Mouse (Mus musculus) lung, adult 2 months (tissue): ENCODE results near the gene Gstm3. TPM values are rescaled to one million over a fixed set of nuclear protein-coding genes. Genes with fewer than 3 reads are reported as not detected.
A peak's percentile ranks its signal among the peaks of the same experiment; 100 is the strongest.
"Not testable (repeated sequence)": the region's sequence is repeated elsewhere in the genome, so short reads cannot be mapped to it uniquely, and the experiment has no call there.

Experiments
- DNase-seq: peaks from one replicate; pipeline ENCODE4 v3.0.0; 2022
- H3K4me1 ChIP-seq: fragments of 200-500 bp; 2 replicates; pipeline ENCODE4 v1.6.1; 2011; ENCODE audit warnings: low read length; ENCODE audit not compliant: control insufficient read depth, insufficient read depth
- H3K4me3 ChIP-seq: fragments of 200-500 bp; replicated peaks from 2 replicates; pipeline ENCODE3; 2011; ENCODE audit warnings: low read depth, mild to moderate bottlenecking, control low read depth, low read length; ENCODE audit errors: extremely low read depth
- CTCF ChIP-seq: fragments of 200-500 bp; IDR thresholded peaks from 2 replicates; pipeline ENCODE4 v1.5.1; 2011; ENCODE audit warnings: mild to moderate bottlenecking, low read length, control low read depth; ENCODE audit not compliant: insufficient read depth
- POLR2A ChIP-seq: fragments of 200-500 bp; IDR thresholded peaks from 2 replicates; pipeline ENCODE4 v1.6.1; 2011; ENCODE audit warnings: low read depth, mild to moderate bottlenecking, control low read depth, low read length, borderline replicate concordance; ENCODE audit errors: extremely low read depth
- WGBS: fragments of 180-500 bp; shearing (Covaris S2); methylation state at CpG from one replicate; pipeline ENCODE4 v1.1.7; 2018; 5-methylcytosine and 5-hydroxymethylcytosine counted together
- polyA plus RNA-seq: library from polyadenylated mRNA; depleted of rRNA; stranded (reverse); fragments of >200 nt; gene quantifications from 2 replicates; pipeline ENCODE4 v1.2.3, GENCODE M21; 2012

Gene Gstm3
- polyA plus RNA-seq, 1 experiment: 3.1 TPM

DNA sequence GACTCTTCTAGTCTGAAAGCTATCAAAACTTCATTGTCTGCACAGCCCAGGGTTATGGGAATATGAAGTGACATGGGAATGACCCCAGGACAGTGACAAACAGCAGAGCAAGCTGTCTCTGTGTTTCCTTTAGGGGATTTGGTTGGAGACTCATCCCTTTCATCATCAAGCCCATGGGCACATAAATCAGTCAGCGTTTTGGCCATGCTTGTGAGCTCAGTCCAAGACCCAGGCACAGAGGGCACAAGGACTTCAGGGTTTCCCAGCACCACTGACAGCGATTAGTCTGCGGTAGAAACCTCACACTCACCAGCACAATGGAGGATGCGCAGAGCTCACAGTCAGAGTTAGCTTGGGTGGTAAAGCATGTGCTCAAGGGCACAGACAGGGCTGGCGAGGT is 15.2 kb downstream of the Gstm3 start:
- 77% methylated on average over 5 of the region's 5 CpGs for WGBS
- Histone ChIP-seq H3K4me3 (no peak overlapping the region), H3K4me1 (peaks cover 3% of the 10 kb centered on the region; the same call in 1 of the 2 replicates)
- TF ChIP-seq POLR2A (no peak), CTCF (no peak)
- DNase-seq: no peak

- 11% methylated on average over 6 of the region's 6 CpGs for WGBS
- H3K4me1 ChIP-seq: peaks cover 3% of the 10 kb centered on the region; the same call in 1 of the 2 replicates
- H3K4me3 ChIP-seq: no peak overlapping the region
- DNase-seq: peak; percentile 79
- TF ChIP-seq POLR2A (no peak), CTCF (peak; percentile 93)
Observed at GRCm38 (mm10) chr3:107953328-107953755, 15.7 kb downstream of the Gstm3 start.

GRCm38 (mm10) chr3:107950531-107950930 is 18.6 kb downstream of the Gstm3 start:
- no peak for DNase-seq
- peaks cover 3% of the 10 kb centered on the region; the same call in 1 of the 2 replicates for H3K4me1 ChIP-seq
- H3K4me3 ChIP-seq: no peak overlapping the region
- TF ChIP-seq CTCF (no peak), POLR2A (no peak)
- 82% methylated on average over 11 of the region's 11 CpGs for WGBS

DNA sequence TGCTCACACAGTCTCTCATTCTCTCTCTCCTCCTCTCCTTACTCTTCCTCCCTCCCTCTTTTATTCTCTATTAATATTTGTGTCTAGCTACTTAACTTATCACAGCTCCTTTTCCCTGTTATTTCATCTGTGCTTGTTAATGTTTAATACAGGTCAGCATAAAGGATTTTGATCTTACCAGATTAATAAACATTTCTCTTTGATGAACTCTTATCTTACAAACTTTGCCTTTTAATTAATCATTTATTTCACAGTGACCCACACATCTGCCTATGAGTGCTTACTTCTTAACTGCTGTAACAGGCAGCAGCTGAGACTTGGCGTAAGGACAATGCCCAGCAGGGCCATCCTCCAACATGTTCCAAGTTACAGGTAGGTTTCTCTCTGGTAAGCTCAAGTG is 19.6 kb downstream of the Gstm3 start:
- 93% methylated on average over 1 of the region's 1 CpGs for WGBS
- H3K4me3 ChIP-seq, H3K4me1 ChIP-seq, DNase-seq: not testable (repeated sequence)

GRCm38 (mm10) chr3:107945729-107946128 is 23.4 kb downstream of the Gstm3 start:
- TF ChIP-seq POLR2A (no peak), CTCF (peak; percentile 27; the same call in 1 of the 2 replicates)
- WGBS: 56% methylated on average over 4 of the region's 4 CpGs
- Histone ChIP-seq H3K4me1 (no peaks in the 10 kb centered on the region), H3K4me3 (no peak overlapping the region)
- no peak for DNase-seq

DNA sequence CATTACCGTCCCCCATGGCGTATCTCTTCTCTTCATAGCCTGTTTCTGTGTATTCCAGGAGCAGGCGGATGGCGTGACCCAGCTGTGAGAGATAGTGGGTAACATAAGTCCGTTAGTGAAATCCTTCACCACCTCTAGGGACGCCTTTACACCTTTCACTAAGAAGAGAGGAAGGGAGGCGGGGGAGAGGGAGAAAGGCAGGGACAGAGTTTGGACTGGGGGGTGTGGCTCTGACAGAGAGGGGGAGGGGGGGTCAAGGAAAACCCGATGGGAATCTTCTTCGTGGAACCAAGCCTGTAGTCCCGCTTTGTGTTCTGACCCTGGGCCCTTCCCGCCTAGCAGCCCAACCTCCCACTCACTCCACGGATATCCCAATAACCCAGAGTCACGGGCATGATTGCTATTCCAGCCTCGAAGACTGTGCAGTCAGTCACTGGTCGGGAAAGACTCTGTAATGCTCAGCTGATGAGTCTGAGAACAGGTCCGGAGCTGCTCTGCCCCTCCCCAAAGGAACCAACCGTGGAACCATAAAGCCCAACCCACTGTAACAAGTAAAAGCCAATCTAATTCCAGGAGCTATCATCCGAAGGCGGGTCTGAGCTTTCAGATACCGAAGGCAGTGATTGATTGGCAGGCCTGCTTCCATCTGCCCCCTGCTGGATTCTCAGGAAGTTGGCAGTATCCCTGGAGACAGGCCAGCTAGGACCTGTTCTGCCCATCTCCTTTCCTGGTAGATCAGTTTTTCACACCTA is 25.7 kb downstream of the Gstm3 start, which contains the start of gene Gstm6:
Gene Gstm6 (minus strand): TSS at position 511 of the 752 bp plus-strand sequence.
- peaks cover 4% of the 10 kb centered on the region; the same call in 1 of the 2 replicates for H3K4me1 ChIP-seq
- H3K4me3 ChIP-seq: no peak within 1 kb of the TSS
- WGBS: 36% methylated on average over 20 of the region's 20 CpGs
- no peak for DNase-seq
- peak; percentile 49 for TF ChIP-seq CTCF
- no peak for TF ChIP-seq POLR2A

DNA sequence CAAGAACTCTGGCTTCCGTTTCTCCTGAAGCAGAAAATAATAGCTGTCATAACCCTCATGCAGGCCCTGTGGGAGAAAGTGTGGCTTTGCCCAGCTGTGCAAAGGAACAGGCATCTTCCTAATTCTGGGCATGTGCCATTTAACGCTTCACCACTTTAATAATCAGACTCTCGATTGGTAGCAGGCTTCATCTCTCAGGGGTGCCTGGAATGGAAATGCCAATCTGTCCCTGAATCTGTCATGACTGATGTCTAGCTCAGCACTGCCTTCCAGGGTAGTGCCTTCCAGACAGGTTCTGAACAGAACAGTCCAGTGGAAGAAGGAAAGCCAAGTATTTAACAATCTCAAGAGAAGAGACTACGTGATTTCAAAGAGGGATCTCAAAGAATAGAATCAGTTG is 27.8 kb downstream of the Gstm3 start:
- Histone ChIP-seq H3K4me3 (no peak overlapping the region), H3K4me1 (peaks cover 4% of the 10 kb centered on the region; the same call in 1 of the 2 replicates)
- 86% methylated on average over 4 of the region's 4 CpGs for WGBS
- TF ChIP-seq POLR2A: no peak
- no peak for TF ChIP-seq CTCF
- no peak for DNase-seq

- WGBS: 65% methylated on average over 7 of the region's 7 CpGs
- no peak for DNase-seq
- H3K4me1 ChIP-seq: peaks cover 4% of the 10 kb centered on the region; the same call in 1 of the 2 replicates
- no peak overlapping the region for H3K4me3 ChIP-seq
- TF ChIP-seq CTCF (no peak), POLR2A (no peak)
Observed at GRCm38 (mm10) chr3:107940524-107940923, 28.6 kb downstream of the Gstm3 start.

GRCm38 (mm10) chr3:107939830-107940229 is 29.3 kb downstream of the Gstm3 start:
- WGBS: 56% methylated on average over 4 of the region's 4 CpGs
- TF ChIP-seq POLR2A: no peak
- H3K4me1 ChIP-seq: peaks cover 4% of the 10 kb centered on the region; the same call in 1 of the 2 replicates
- no peak overlapping the region for H3K4me3 ChIP-seq
- no peak for DNase-seq

DNA sequence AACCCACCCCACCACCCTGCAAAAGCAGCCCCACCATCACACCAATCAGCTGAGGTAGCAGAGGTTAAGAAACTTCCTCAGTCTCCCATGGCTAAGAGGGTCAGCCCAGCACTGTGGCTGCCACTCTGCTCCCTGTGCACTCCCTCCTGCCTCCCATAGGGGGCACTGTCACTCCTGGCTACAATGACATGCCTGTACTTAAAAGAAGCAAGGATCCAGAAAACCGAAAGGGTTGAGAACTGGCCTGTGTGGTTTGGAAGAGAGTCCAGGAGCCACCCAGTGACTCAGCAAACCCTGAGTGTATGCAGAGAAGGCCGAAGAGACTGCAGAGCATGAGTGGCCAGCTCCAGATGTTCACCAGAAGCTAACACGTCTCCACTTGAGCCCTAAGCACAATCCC is 29.7 kb downstream of the Gstm3 start:
- 12% methylated on average over 3 of the region's 3 CpGs for WGBS
- peaks cover 4% of the 10 kb centered on the region; the same call in 1 of the 2 replicates for H3K4me1 ChIP-seq
- peak; percentile 72 for DNase-seq
- TF ChIP-seq POLR2A: no peak
- TF ChIP-seq CTCF: peak; percentile 93
- H3K4me3 ChIP-seq: no peak overlapping the region
